Comparison of ENCODE assay signal across 11 mouse cellular contexts in the genomic region with DNA sequence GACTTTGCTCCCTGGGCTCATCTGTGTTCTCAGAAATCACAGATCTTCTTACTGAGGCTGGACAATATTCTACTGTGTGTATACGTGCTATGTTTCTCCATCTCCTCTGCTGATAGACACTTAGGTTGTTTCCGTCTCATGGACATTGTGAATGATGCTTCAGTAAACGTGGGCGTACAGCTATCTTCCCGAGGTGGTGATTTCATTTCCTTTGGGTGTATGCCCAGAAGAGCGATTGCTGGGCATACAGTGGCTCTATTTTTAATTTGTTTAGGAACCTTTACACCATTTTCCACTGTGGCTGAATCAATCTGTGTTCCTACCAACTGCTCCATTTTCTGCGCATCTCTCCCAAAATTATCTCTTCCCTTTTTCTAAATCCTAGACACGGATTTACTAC.
DNase-seq lines count a peak whose midpoint lies in the region; TF ChIP-seq lines count a peak whose summit lies in the region.
"Had no signal": no experiment of that assay in that cellular context is flagged by ENCODE, and none has a peak within 500 bp of the region (broad histone marks: within the 10 kb centered on the region; RNA-seq: fewer than 3 reads in every experiment).

No protein-coding gene starts in this region.

- H3K4me1 ChIP-seq in cerebellum, adult 2 months (ENCODE audit: control insufficient read depth, insufficient read depth, low read length): no peaks in the 10 kb centered on the region
- H3K4me1 ChIP-seq: limb, embryonic 15.5 days had no signal

- H3K4me3 ChIP-seq in cerebellum, adult 2 months (replicated peaks; ENCODE audit: insufficient read depth, low read depth, low read length): no peak overlapping the region
- H3K4me3 ChIP-seq: limb, embryonic 15.5 days had no signal

- TF ChIP-seq CTCF in cerebellum, adult 2 months (IDR thresholded peaks at IDR 0.05; ENCODE audit: borderline replicate concordance, insufficient read depth, low read depth, low read length): no peak

- H3K27ac ChIP-seq in cerebellum, adult 2 months (ENCODE audit: insufficient read depth, low read length): no peak overlapping the region
- H3K27ac ChIP-seq: limb, embryonic 15.5 days had no signal

- WGBS in cerebellum, adult 2 months: 22% methylated on average over 8 of the region's 8 CpGs

- H3K27me3 ChIP-seq in cerebellum, adult 2 months (ENCODE audit: control insufficient read depth, insufficient read depth, low read length): no peaks in the 10 kb centered on the region
- H3K27me3 ChIP-seq: limb, embryonic 15.5 days had no signal

- peak; percentile 12 to 62 for DNase-seq in cerebellum, adult 2 months
- no peak for DNase-seq in cerebellum, adult 9-11 months
- peak; percentile 3 for DNase-seq in lung, postnatal 14 days
- no peak for DNase-seq in lung, postnatal 25 days (ENCODE audit: low spot score)
- peak; percentile 37 to 41 for DNase-seq in layer of hippocampus, adult 8-10 months (ENCODE audit: low spot score in 2 of 2)
- DNase-seq in telencephalon, adult 2 months (ENCODE audit: low read depth, low spot score): peak; percentile 84
- DNase-seq in gastrocnemius, postnatal 10 days: no peak
- no peak for DNase-seq in kidney, postnatal 25 days
- DNase-seq: embryo, embryonic 11 days; gastrocnemius, postnatal 25 days had no signal

- TF ChIP-seq POLR2A in cerebellum, adult 2 months (IDR thresholded peaks at IDR 0.05; ENCODE audit: borderline replicate concordance, insufficient read depth, low read length): no peak

Comparison
In these comparisons a context has a peak if more than half of its experiments do, and no peak if none do; other contexts are left out.
1. DNase-seq: peak in cerebellum, adult 2 months (2 of 2), lung, postnatal 14 days (single experiment), layer of hippocampus, adult 8-10 months (2 of 2) and telencephalon, adult 2 months (single experiment); none in cerebellum, adult 9-11 months (single experiment), lung, postnatal 25 days (single experiment), gastrocnemius, postnatal 10 days (single experiment) and kidney, postnatal 25 days (0 of 2).